Mouse (Mus musculus): ENCODE measurements around the gene Vsx2. TPM values are rescaled to one million over a fixed set of nuclear protein-coding genes. Genes with fewer than 3 reads are reported as not detected.

The Vsx2 gene
- polyA plus RNA-seq (2014; fragmentation: Nextera tagmentation; extraction: Ambion mirVana) = 0.05 TPM in 1 of 2 replicates, not detected in the other

DNA sequence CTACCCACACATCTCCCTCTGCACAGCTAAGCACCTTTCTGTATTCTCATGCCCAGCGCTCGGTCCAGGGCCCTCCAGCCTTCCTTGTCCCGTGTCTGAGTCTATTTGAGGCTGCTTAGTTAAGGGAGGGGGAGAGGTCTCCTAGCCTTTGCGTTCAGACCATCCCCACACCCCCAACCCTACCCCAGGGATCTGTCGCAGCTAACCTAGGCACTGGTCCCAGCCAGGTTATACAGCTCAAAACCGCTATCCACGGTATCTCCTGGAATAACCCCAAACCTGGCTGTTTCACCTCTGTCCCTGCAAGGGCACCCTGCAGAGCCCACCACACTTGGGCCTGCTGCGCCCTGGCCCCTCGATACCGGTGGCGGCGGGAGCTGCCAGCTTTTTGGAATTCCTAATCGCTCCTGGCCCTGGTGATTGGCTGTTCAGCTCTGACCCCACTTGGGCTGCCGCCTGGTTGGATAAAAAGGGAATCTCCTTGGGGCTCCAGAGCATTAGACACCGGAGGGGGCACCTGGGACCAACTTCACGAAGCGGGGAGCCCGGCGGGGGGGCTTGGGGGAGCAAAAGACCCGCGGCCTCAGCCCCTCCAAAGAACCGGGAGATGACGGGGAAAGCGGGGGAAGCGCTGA is at the start of gene Vsx2:
Gene Vsx2 (plus strand): TSS at position 427 of the 635 bp plus-strand sequence.
- H3K4me3 ChIP-seq (ENCODE audit: low read depth, low read length) = no peak within 1 kb of the TSS
- DNase-seq (no peak), ATAC-seq (ENCODE audit: insufficient read depth) (no peak)
- no peak within 1 kb of the TSS for H3K9ac ChIP-seq
- H3K4me1 ChIP-seq (ENCODE audit: insufficient read depth) = no peaks in the 10 kb centered on the region
- no peak within 1 kb of the TSS for H3K27ac ChIP-seq (ENCODE audit: low read depth)
- H3K27me3 ChIP-seq (ENCODE audit: insufficient read depth, low read length) = peaks cover 70% of the 10 kb centered on the region
- WGBS = 4% methylated on average over 25 of the region's 25 CpGs
- no peak within 1 kb of the TSS for H3K4me2 ChIP-seq
- no peaks in the 10 kb centered on the region for H3K9me3 ChIP-seq (ENCODE audit: low read depth, low read length)
- H3K36me3 ChIP-seq (ENCODE audit: insufficient read depth) = no peaks in the 10 kb centered on the region
- no peak for TF ChIP-seq CTCF (IDR thresholded peaks at IDR 0.05; ENCODE audit: low read depth)

DNA sequence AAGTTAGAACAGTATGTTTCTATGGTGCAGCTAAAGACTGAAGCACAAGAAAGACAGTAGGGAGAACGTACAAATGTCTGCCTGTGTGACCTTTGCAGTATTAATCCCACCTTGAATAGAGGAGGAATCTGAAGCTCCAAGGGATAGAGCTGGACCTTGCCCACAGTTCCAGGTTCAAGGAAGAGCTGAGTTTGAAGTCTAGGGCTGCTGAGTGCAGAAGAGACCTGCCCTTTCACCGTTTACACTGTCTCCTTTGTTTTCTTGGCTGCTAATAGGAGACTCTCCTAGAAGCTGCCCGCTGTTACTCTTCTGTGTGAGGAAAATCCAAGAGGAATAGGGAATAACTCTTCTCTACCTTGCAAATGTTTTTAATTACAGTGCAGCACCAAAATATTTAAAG is 45.8 kb upstream of the Vsx2 start:
- 58% methylated on average over 3 of the region's 3 CpGs for WGBS
- no peaks in the 10 kb centered on the region for H3K36me3 ChIP-seq (ENCODE audit: insufficient read depth)
- DNase-seq (no peak), ATAC-seq (ENCODE audit: insufficient read depth) (no peak)
- no peak overlapping the region for H3K4me2 ChIP-seq
- no peaks in the 10 kb centered on the region for H3K9me3 ChIP-seq (ENCODE audit: low read depth, low read length)
- no peak overlapping the region for H3K9ac ChIP-seq
- H3K27ac ChIP-seq (ENCODE audit: low read depth) = no peak overlapping the region
- no peak overlapping the region for H3K4me3 ChIP-seq (ENCODE audit: low read depth, low read length)
- TF ChIP-seq CTCF (IDR thresholded peaks at IDR 0.05; ENCODE audit: low read depth) = no peak
- H3K4me1 ChIP-seq (ENCODE audit: insufficient read depth) = no peaks in the 10 kb centered on the region
- no peaks in the 10 kb centered on the region for H3K27me3 ChIP-seq (ENCODE audit: insufficient read depth, low read length)

DNA sequence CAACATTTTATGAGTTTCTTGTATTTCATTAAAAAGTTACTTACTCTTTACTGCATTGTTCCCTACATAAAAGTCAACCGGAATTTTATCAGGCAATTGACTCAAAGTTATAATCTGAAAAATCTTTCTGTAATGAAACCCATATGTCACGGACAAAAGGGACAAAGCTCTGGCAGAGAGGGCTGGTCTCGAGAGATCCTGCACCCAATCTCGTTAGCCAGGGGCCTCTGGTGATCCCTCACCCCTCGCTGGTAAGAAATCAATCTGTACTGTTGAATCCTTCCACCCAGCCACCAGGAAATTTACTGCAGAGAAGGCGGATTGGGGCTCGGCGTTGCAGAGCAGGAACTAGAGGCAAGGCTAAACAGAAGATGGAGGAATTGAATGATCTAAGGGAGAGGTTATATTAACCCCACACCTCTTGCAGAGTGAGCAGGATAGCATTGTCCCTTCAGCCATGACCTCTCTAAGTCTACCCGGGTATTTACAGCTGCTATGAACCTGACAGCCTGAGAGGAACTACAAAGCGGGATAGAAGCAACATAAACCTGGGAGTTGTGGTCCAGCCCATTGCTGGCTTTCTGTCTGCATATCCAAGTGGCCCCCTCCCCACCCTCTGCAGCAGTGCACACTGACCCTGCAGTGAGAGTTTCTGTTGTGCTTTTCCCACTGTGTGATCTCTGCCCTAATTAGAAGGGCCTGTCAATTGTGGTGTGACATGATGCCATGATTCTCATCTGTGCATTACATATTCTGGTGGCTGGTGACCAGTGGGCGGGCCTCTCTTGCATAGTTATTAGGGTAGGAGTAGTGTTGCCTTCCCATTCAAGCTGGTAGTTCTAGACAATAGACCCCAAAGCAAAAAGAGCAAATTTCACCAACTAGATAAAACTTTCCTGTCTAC is 45.2 kb upstream of the Vsx2 start:
- ATAC-seq (ENCODE audit: insufficient read depth) = no peak
- DNase-seq = no peak
- Histone ChIP-seq H3K9ac (no peak overlapping the region), H3K36me3 (ENCODE audit: insufficient read depth) (no peaks in the 10 kb centered on the region), H3K4me2 (no peak overlapping the region), H3K27me3 (ENCODE audit: insufficient read depth, low read length) (no peaks in the 10 kb centered on the region), H3K4me1 (ENCODE audit: insufficient read depth) (no peaks in the 10 kb centered on the region), H3K27ac (ENCODE audit: low read depth) (no peak overlapping the region), H3K4me3 (ENCODE audit: low read depth, low read length) (no peak overlapping the region), H3K9me3 (ENCODE audit: low read depth, low read length) (no peaks in the 10 kb centered on the region)
- 60% methylated on average over 11 of the region's 11 CpGs for WGBS
- no peak for TF ChIP-seq CTCF (IDR thresholded peaks at IDR 0.05; ENCODE audit: low read depth)

DNA sequence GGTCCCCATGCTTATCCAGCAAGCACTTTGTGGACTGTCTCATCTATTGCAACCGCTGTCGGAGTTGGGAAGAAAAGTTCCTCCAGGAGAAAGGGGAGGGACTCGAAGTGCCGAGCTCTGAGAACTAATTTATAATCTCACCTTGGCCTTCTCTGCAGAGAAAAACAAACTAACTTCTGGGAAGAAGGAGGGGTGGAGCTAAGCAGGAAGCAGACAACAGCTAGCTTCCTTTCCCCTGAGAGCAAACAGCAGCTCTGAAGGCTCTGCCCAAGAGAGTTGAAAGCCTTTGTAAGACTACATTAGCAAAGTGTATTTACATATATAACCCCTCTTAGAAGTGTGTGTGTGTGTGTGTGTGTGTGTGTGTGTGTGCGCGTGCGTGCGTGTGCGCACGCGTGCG is 44.1 kb upstream of the Vsx2 start:
- no peaks in the 10 kb centered on the region for H3K36me3 ChIP-seq (ENCODE audit: insufficient read depth)
- H3K4me1 ChIP-seq (ENCODE audit: insufficient read depth) = no peaks in the 10 kb centered on the region
- H3K27me3 ChIP-seq (ENCODE audit: insufficient read depth, low read length) = no peaks in the 10 kb centered on the region
- no peak for ATAC-seq (ENCODE audit: insufficient read depth)
- no peak overlapping the region for H3K27ac ChIP-seq (ENCODE audit: low read depth)
- peak; percentile 4 for DNase-seq
- 72% methylated on average over 12 of the region's 12 CpGs for WGBS
- TF ChIP-seq CTCF (IDR thresholded peaks at IDR 0.05; ENCODE audit: low read depth) = no peak
- no peaks in the 10 kb centered on the region for H3K9me3 ChIP-seq (ENCODE audit: low read depth, low read length)
- no peak overlapping the region for H3K9ac ChIP-seq
- H3K4me2 ChIP-seq = no peak overlapping the region
- no peak overlapping the region for H3K4me3 ChIP-seq (ENCODE audit: low read depth, low read length)

DNA sequence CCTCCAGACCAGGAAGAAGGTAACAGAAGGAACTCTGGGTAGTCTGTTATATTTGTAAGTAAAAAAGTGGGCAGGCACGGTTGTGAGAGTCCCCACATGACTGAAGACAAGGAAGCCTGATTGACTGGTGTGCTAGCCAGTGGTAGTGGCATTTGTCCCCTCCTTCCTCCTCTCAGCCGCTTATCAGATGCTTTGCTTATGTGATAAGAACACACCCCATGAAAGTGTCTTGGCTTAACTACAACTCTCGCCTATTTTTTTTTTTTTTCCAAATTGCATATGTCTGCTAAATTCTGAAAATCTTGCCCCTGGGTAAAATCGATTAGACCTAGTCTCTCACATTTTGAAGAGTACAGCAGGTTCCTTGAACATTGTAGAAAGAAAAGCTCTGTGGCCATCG is 39.1 kb upstream of the Vsx2 start:
- Histone ChIP-seq H3K4me2 (no peak overlapping the region), H3K9ac (no peak overlapping the region), H3K4me3 (ENCODE audit: low read depth, low read length) (no peak overlapping the region), H3K36me3 (ENCODE audit: insufficient read depth) (peaks cover 6% of the 10 kb centered on the region; the same call in 1 of the 2 replicates), H3K27me3 (ENCODE audit: insufficient read depth, low read length) (no peaks in the 10 kb centered on the region), H3K27ac (ENCODE audit: low read depth) (no peak overlapping the region), H3K9me3 (ENCODE audit: low read depth, low read length) (no peaks in the 10 kb centered on the region), H3K4me1 (ENCODE audit: insufficient read depth) (no peaks in the 10 kb centered on the region)
- no peak for DNase-seq
- WGBS = 79% methylated on average over 5 of the region's 5 CpGs
- no peak for ATAC-seq (ENCODE audit: insufficient read depth)
- TF ChIP-seq CTCF (IDR thresholded peaks at IDR 0.05; ENCODE audit: low read depth) = no peak

DNA sequence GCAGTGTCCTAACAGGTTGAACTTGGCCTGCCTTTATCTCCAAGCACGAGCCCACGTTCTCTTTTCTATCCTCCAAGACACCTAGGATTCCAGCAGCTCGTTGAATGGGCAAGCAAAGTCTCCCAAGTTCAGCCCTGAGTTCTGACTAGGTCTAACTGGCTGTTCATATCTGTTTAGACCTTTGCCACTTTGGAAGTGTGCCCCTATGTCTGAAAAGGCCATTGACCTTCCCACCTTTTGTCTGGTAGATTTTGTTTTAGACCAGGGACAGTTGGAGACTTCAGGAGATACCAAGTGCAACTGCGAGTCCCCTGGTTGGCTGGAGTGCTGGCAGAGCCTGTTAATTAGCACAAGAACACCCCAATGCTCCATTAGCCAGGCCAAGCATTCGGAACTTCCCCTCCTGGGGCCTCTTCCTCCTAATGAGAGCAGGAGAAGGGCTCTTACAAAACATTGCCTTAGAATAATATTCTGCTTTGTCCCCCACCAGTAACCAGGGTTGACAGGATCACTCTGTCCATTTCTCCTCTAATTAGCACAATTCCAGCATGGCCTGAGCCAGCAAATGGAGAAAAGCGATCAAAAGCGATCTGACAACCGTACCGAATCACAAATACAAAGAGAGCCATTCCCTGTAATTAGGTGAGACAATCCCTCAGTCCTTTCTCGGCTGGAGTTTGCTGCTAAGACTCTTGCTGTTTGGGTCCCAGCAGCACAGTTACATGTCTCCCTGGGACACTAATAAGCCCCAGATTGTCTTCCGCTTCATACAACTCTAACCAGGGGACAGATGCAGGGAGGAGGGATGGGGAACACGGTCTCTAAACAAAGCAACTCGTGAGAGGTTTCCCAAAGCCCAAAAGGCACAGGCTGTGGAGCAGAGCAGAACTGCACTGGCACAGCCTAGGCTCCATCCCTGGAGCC is 37.4 kb upstream of the Vsx2 start:
- peaks cover 6% of the 10 kb centered on the region; the same call in 1 of the 2 replicates for H3K36me3 ChIP-seq (ENCODE audit: insufficient read depth)
- WGBS = 82% methylated on average over 13 of the region's 13 CpGs
- no peaks in the 10 kb centered on the region for H3K4me1 ChIP-seq (ENCODE audit: insufficient read depth)
- H3K9me3 ChIP-seq (ENCODE audit: low read depth, low read length) = no peaks in the 10 kb centered on the region
- H3K4me2 ChIP-seq = no peak overlapping the region
- no peaks in the 10 kb centered on the region for H3K27me3 ChIP-seq (ENCODE audit: insufficient read depth, low read length)
- no peak for DNase-seq
- no peak overlapping the region for H3K9ac ChIP-seq
- no peak overlapping the region for H3K4me3 ChIP-seq (ENCODE audit: low read depth, low read length)
- no peak for TF ChIP-seq CTCF (IDR thresholded peaks at IDR 0.05; ENCODE audit: low read depth)
- no peak for ATAC-seq (ENCODE audit: insufficient read depth)
- no peak overlapping the region for H3K27ac ChIP-seq (ENCODE audit: low read depth)
